Mouse (Mus musculus) kidney, adult 2 months (tissue): Measurements from ENCODE around the gene Ucn2. TPM values are rescaled to one million over a fixed set of nuclear protein-coding genes. Genes with fewer than 3 reads are reported as not detected.

Experiments
- DNase-seq: peaks from one replicate; pipeline ENCODE4 v3.0.0; 2021
- H3K27ac ChIP-seq: fragments of 200-500 bp; 2 replicates; pipeline ENCODE4 v1.5.1; 2012; ENCODE audit warnings: low read depth, low read length, control low read depth, inconsistent platforms; ENCODE audit not compliant: insufficient read depth
- H3K27me3 ChIP-seq: fragments of 200-500 bp; replicated peaks from 2 replicates; pipeline ENCODE4 v1.6.1; 2012; ENCODE audit warnings: mild to moderate bottlenecking, moderate library complexity, low read length, inconsistent platforms; ENCODE audit not compliant: control insufficient read depth, insufficient read depth
- H3K36me3 ChIP-seq: fragments of 200-500 bp; 2 replicates; pipeline ENCODE4 v1.6.1; 2012; ENCODE audit warnings: mild to moderate bottlenecking, moderate library complexity, low read length, inconsistent platforms; ENCODE audit not compliant: control insufficient read depth, insufficient read depth
- H3K4me1 ChIP-seq: fragments of 200-500 bp; 2 replicates; pipeline ENCODE4 v1.6.1; 2011; ENCODE audit warnings: low read length; ENCODE audit not compliant: control insufficient read depth, insufficient read depth
- H3K4me3 ChIP-seq: fragments of 200-500 bp; 2 replicates; pipeline ENCODE4 v1.5.1; 2011; ENCODE audit warnings: mild to moderate bottlenecking, low read depth, low read length, control low read depth; ENCODE audit not compliant: insufficient read depth
- CTCF ChIP-seq: fragments of 200-500 bp; conservative IDR thresholded peaks from 2 replicates; pipeline ENCODE4 v1.5.1; 2011; ENCODE audit warnings: low read depth, mild to moderate bottlenecking, control low read depth, low read length, moderate library complexity, mixed read lengths; ENCODE audit not compliant: insufficient read depth, insufficient read length
- POLR2A ChIP-seq: fragments of 200-500 bp; IDR thresholded peaks from one replicate; pipeline ENCODE4 v1.6.1; 2011; ENCODE audit warnings: low read depth, low read length, control low read depth
- WGBS: fragments of 180-500 bp; shearing (Covaris S2); methylation state at CpG from one replicate; pipeline ENCODE4 v1.1.7; 2018; 5-methylcytosine and 5-hydroxymethylcytosine counted together
- polyA plus RNA-seq: library from polyadenylated mRNA; depleted of rRNA; stranded (reverse); fragments of >200 nt; gene quantifications from 2 replicates; pipeline ENCODE4 v1.2.3, GENCODE M21; 2012; rRNA removed

Ucn2 gene
- 0.11 and 0.18 TPM in 2 replicates for polyA plus RNA-seq

GRCm38 (mm10) chr9:108985710-108986109 lies at the start of gene Ucn2:
Ucn2 (plus strand) TSS chr9:108986010.
- no peak within 1 kb of the TSS for H3K27ac ChIP-seq
- TF ChIP-seq POLR2A (no peak), CTCF (no peak)

GRCm38 (mm10) chr9:108936418-108937364 lies 49.1 kb upstream of the Ucn2 start, which contains the start of gene Uqcrc1:
Uqcrc1 (plus strand) TSS chr9:108936633.
- Histone ChIP-seq H3K4me3 (peak within 1 kb of the TSS; percentile 94), H3K36me3 (peaks cover 1% of the 10 kb centered on the region), H3K27ac (peak within 1 kb of the TSS; percentile 94), H3K4me1 (peaks cover 5% of the 10 kb centered on the region; the same call in 1 of the 2 replicates), H3K27me3 (no peaks in the 10 kb centered on the region)
- TF ChIP-seq CTCF, result peak; percentile 85
- peak; percentile 93 for TF ChIP-seq POLR2A
- under 1% methylated on average over 58 of the region's 58 CpGs for WGBS
- peak; percentile 97 for DNase-seq

More at GRCm38 (mm10) chr9:108985710-108986109, at the start of gene Ucn2:
- Histone ChIP-seq H3K4me3 (no peak within 1 kb of the TSS), H3K4me1 (no peaks in the 10 kb centered on the region), H3K27me3 (no peaks in the 10 kb centered on the region), H3K36me3 (no peaks in the 10 kb centered on the region)
- WGBS, result 87% methylated on average over 4 of the region's 4 CpGs
- DNase-seq, result no peak

- Histone ChIP-seq H3K4me1 (no peaks in the 10 kb centered on the region), H3K27me3 (no peaks in the 10 kb centered on the region), H3K27ac (no peak overlapping the region), H3K36me3 (peaks cover 11% of the 10 kb centered on the region), H3K4me3 (no peak overlapping the region)
- TF ChIP-seq POLR2A, result no peak
- no peak for TF ChIP-seq CTCF
- DNase-seq, result no peak
- 82% methylated on average over 9 of the region's 9 CpGs for WGBS
These were observed 40.7 kb upstream of the Ucn2 start for GRCm38 (mm10) chr9:108945111-108945510.

GRCm38 (mm10) chr9:108945608-108946007 lies 40.2 kb upstream of the Ucn2 start:
- WGBS, result 84% methylated on average over 5 of the region's 5 CpGs
- no peak for TF ChIP-seq CTCF
- no peak for TF ChIP-seq POLR2A

GRCm38 (mm10) chr9:108949231-108949966 lies 36.4 kb upstream of the Ucn2 start:
- WGBS, result 58% methylated on average over 13 of the region's 13 CpGs
- H3K27ac ChIP-seq, result no peak overlapping the region

More at GRCm38 (mm10) chr9:108945608-108946007, 40.2 kb upstream of the Ucn2 start:
- Histone ChIP-seq H3K4me3 (no peak overlapping the region), H3K36me3 (peaks cover 11% of the 10 kb centered on the region), H3K27me3 (no peaks in the 10 kb centered on the region), H3K4me1 (no peaks in the 10 kb centered on the region), H3K27ac (no peak overlapping the region)
- no peak for DNase-seq

GRCm38 (mm10) chr9:108949967-108950728 lies 35.7 kb upstream of the Ucn2 start:
- H3K27ac ChIP-seq, result 0 out of 2 replicates have a peak overlapping the region, but pooled peaks have one; percentile 10
- H3K4me3 ChIP-seq, result no peak overlapping the region
- 83% methylated on average over 9 of the region's 9 CpGs for WGBS
- no peaks in the 10 kb centered on the region for H3K4me1 ChIP-seq
- no peak for DNase-seq
- no peaks in the 10 kb centered on the region for H3K27me3 ChIP-seq
- peaks cover 9% of the 10 kb centered on the region for H3K36me3 ChIP-seq
- TF ChIP-seq POLR2A (no peak), CTCF (no peak)

More at GRCm38 (mm10) chr9:108949231-108949966, 36.4 kb upstream of the Ucn2 start:
- H3K4me3 ChIP-seq, result no peak overlapping the region
- DNase-seq, result peak; percentile 31
- no peaks in the 10 kb centered on the region for H3K27me3 ChIP-seq
- H3K36me3 ChIP-seq, result peaks cover 9% of the 10 kb centered on the region
- TF ChIP-seq POLR2A (no peak), CTCF (no peak)
- no peaks in the 10 kb centered on the region for H3K4me1 ChIP-seq
